Mouse (Mus musculus): ENCODE measurements around the gene Rcc2. TPM values are rescaled to one million over a fixed set of nuclear protein-coding genes. Genes with fewer than 3 reads are reported as not detected.

Gene Rcc2
- polyA plus RNA-seq, 1 experiment from 2014 or later = 21.9 TPM

GRCm38 (mm10) chr4:140704166-140704565 is 3.8 kb downstream of the Rcc2 start:
- H3K27ac ChIP-seq (ENCODE audit: low read length) = 0 out of 2 replicates have a peak overlapping the region, but pooled peaks have one; percentile 2
- no peaks in the 10 kb centered on the region; the same call in 1 of the 2 replicates for H3K27me3 ChIP-seq (ENCODE audit: control insufficient read depth, insufficient read depth, low read depth, low read length)
- no peak overlapping the region; the same call in 1 of the 2 replicates for H3K4me3 ChIP-seq (ENCODE audit: low read length)
- H3K9me3 ChIP-seq (ENCODE audit: control insufficient read depth, low read length) = no peaks in the 10 kb centered on the region
- H3K36me3 ChIP-seq (ENCODE audit: control insufficient read depth, insufficient read depth, low read length) = peaks cover 5% of the 10 kb centered on the region; the same call in 1 of the 2 replicates
- 29% methylated on average over 4 of the region's 4 CpGs for WGBS
- peak overlapping the region; percentile 96 for H3K9ac ChIP-seq (ENCODE audit: low read length)
- ATAC-seq (ENCODE audit: low read depth) = no peak
- peak overlapping the region; percentile 88 for H3K4me2 ChIP-seq (ENCODE audit: low read depth, low read length)
- H3K4me1 ChIP-seq (replicated peaks; ENCODE audit: control insufficient read depth, insufficient read depth, low read length) = peaks cover 50% of the 10 kb centered on the region

- peaks cover 55% of the 10 kb centered on the region for H3K4me1 ChIP-seq (replicated peaks; ENCODE audit: control insufficient read depth, insufficient read depth, low read length)
- WGBS = 62% methylated on average over 4 of the region's 4 CpGs
- no peak overlapping the region for H3K4me2 ChIP-seq (ENCODE audit: low read depth, low read length)
- no peak overlapping the region; the same call in 1 of the 2 replicates for H3K9ac ChIP-seq (ENCODE audit: low read length)
- no peaks in the 10 kb centered on the region for H3K27me3 ChIP-seq (ENCODE audit: control insufficient read depth, insufficient read depth, low read depth, low read length)
- H3K36me3 ChIP-seq (ENCODE audit: control insufficient read depth, insufficient read depth, low read length) = peaks cover 31% of the 10 kb centered on the region
- H3K4me3 ChIP-seq (ENCODE audit: low read length) = no peak overlapping the region
- H3K9me3 ChIP-seq (ENCODE audit: control insufficient read depth, low read length) = no peaks in the 10 kb centered on the region
- no peak for ATAC-seq (ENCODE audit: low read depth)
- H3K27ac ChIP-seq (ENCODE audit: low read length) = peak overlapping the region; percentile 65
Observed at GRCm38 (mm10) chr4:140707615-140708014, 7.3 kb downstream of the Rcc2 start.

GRCm38 (mm10) chr4:140708297-140708927 is 8.1 kb downstream of the Rcc2 start:
- Histone ChIP-seq H3K4me3 (ENCODE audit: low read length) (no peak overlapping the region), H3K36me3 (ENCODE audit: control insufficient read depth, insufficient read depth, low read length) (peaks cover 35% of the 10 kb centered on the region), H3K4me2 (ENCODE audit: low read depth, low read length) (no peak overlapping the region), H3K27me3 (ENCODE audit: control insufficient read depth, insufficient read depth, low read depth, low read length) (no peaks in the 10 kb centered on the region), H3K4me1 (replicated peaks; ENCODE audit: control insufficient read depth, insufficient read depth, low read length) (peaks cover 59% of the 10 kb centered on the region), H3K9ac (ENCODE audit: low read length) (0 out of 2 replicates have a peak overlapping the region, but pooled peaks have one; percentile 23), H3K27ac (ENCODE audit: low read length) (peak overlapping the region; percentile 65), H3K9me3 (ENCODE audit: control insufficient read depth, low read length) (no peaks in the 10 kb centered on the region)
- 58% methylated on average over 18 of the region's 18 CpGs for whole genome bisulfite sequencing
- peak; percentile 68 for ATAC-seq (ENCODE audit: low read depth)

DNA sequence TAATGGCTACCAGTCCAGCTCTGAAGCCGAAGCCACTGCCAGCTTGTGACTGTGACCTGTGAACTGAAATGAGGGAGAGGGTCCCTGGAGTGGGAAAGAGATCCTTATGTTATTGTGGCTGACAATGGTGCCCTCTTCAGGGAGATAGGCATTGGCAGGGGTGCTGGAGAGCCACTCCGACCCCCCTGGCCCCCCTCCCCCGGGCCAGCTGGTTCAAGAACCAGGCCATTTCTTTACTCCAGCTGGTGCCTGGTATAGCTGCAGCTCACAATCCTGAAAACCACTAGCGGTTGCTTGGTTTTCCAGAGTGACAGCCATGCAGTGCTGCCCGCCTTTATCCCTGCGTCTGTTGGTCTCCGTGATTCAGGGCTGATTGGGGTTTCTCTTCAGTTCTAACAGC is 8.8 kb downstream of the Rcc2 start:
- 83% methylated on average over 7 of the region's 7 CpGs for WGBS
- Histone ChIP-seq H3K4me2 (ENCODE audit: low read depth, low read length) (no peak overlapping the region), H3K36me3 (ENCODE audit: control insufficient read depth, insufficient read depth, low read length) (peaks cover 37% of the 10 kb centered on the region), H3K9ac (ENCODE audit: low read length) (no peak overlapping the region), H3K4me3 (ENCODE audit: low read length) (no peak overlapping the region), H3K27me3 (ENCODE audit: control insufficient read depth, insufficient read depth, low read depth, low read length) (no peaks in the 10 kb centered on the region), H3K4me1 (replicated peaks; ENCODE audit: control insufficient read depth, insufficient read depth, low read length) (peaks cover 57% of the 10 kb centered on the region), H3K9me3 (ENCODE audit: control insufficient read depth, low read length) (no peaks in the 10 kb centered on the region), H3K27ac (ENCODE audit: low read length) (no peak overlapping the region)
- no peak for ATAC-seq (ENCODE audit: low read depth)

GRCm38 (mm10) chr4:140709617-140710016 is 9.3 kb downstream of the Rcc2 start:
- Histone ChIP-seq H3K36me3 (ENCODE audit: control insufficient read depth, insufficient read depth, low read length) (peaks cover 42% of the 10 kb centered on the region), H3K9ac (ENCODE audit: low read length) (no peak overlapping the region), H3K27ac (ENCODE audit: low read length) (no peak overlapping the region), H3K4me1 (replicated peaks; ENCODE audit: control insufficient read depth, insufficient read depth, low read length) (peaks cover 59% of the 10 kb centered on the region), H3K27me3 (ENCODE audit: control insufficient read depth, insufficient read depth, low read depth, low read length) (no peaks in the 10 kb centered on the region), H3K4me2 (ENCODE audit: low read depth, low read length) (no peak overlapping the region), H3K9me3 (ENCODE audit: control insufficient read depth, low read length) (no peaks in the 10 kb centered on the region), H3K4me3 (ENCODE audit: low read length) (no peak overlapping the region)
- ATAC-seq (ENCODE audit: low read depth) = no peak
- 78% methylated on average over 10 of the region's 10 CpGs for WGBS

DNA sequence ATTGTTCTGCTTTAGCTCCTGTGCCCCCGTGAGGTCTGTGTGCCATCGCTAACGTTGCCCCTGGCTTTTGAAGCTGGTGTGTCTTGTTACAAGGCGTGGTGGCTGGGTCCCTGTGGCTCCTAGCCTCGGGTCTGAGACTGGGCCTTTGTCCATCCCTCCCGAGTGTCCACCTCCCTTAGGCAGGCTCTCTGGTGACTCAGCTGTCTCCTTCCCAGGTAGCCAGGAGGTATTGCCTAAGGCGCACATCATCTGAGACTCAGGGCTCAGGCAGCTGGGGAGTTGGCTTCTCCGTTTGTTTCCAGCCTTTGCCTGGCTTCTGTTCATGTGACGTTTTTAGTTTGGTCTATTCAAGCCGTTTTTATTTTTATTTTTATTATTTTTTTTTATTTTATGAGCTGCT is 10.4 kb downstream of the Rcc2 start:
- WGBS = 79% methylated on average over 10 of the region's 10 CpGs
- H3K27ac ChIP-seq (ENCODE audit: low read length) = no peak overlapping the region
- no peak overlapping the region for H3K4me2 ChIP-seq (ENCODE audit: low read depth, low read length)
- no peaks in the 10 kb centered on the region for H3K9me3 ChIP-seq (ENCODE audit: control insufficient read depth, low read length)
- peaks cover 59% of the 10 kb centered on the region for H3K4me1 ChIP-seq (replicated peaks; ENCODE audit: control insufficient read depth, insufficient read depth, low read length)
- no peak overlapping the region for H3K9ac ChIP-seq (ENCODE audit: low read length)
- no peaks in the 10 kb centered on the region for H3K27me3 ChIP-seq (ENCODE audit: control insufficient read depth, insufficient read depth, low read depth, low read length)
- no peak overlapping the region for H3K4me3 ChIP-seq (ENCODE audit: low read length)
- ATAC-seq (ENCODE audit: low read depth) = no peak
- H3K36me3 ChIP-seq (ENCODE audit: control insufficient read depth, insufficient read depth, low read length) = peaks cover 49% of the 10 kb centered on the region

DNA sequence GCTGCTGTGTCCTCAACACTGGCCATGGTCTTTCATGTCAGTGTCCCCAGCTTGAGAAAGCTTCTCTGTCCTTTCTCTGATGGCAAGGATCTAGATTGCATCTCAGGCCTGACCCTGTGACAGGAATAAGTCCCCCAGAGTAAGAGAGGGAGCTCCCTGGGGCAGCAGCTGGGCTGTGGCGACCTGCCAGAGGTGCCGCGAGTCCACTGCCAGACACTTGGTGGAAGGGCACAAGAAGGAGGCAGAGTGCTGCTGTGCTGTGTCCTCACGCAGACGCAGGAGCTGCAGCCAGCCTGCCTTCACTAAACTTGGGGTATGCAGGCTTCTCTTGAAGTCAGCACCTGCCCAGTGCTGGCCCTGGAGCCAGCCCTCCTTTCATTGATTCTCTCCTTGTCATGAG is 11.0 kb downstream of the Rcc2 start:
- Histone ChIP-seq H3K9ac (ENCODE audit: low read length) (no peak overlapping the region), H3K4me2 (ENCODE audit: low read depth, low read length) (no peak overlapping the region), H3K9me3 (ENCODE audit: control insufficient read depth, low read length) (no peaks in the 10 kb centered on the region), H3K4me1 (replicated peaks; ENCODE audit: control insufficient read depth, insufficient read depth, low read length) (peaks cover 59% of the 10 kb centered on the region), H3K27me3 (ENCODE audit: control insufficient read depth, insufficient read depth, low read depth, low read length) (no peaks in the 10 kb centered on the region), H3K36me3 (ENCODE audit: control insufficient read depth, insufficient read depth, low read length) (peaks cover 55% of the 10 kb centered on the region), H3K27ac (ENCODE audit: low read length) (no peak overlapping the region), H3K4me3 (ENCODE audit: low read length) (no peak overlapping the region)
- 61% methylated on average over 5 of the region's 5 CpGs for WGBS
- ATAC-seq (ENCODE audit: low read depth) = no peak

DNA sequence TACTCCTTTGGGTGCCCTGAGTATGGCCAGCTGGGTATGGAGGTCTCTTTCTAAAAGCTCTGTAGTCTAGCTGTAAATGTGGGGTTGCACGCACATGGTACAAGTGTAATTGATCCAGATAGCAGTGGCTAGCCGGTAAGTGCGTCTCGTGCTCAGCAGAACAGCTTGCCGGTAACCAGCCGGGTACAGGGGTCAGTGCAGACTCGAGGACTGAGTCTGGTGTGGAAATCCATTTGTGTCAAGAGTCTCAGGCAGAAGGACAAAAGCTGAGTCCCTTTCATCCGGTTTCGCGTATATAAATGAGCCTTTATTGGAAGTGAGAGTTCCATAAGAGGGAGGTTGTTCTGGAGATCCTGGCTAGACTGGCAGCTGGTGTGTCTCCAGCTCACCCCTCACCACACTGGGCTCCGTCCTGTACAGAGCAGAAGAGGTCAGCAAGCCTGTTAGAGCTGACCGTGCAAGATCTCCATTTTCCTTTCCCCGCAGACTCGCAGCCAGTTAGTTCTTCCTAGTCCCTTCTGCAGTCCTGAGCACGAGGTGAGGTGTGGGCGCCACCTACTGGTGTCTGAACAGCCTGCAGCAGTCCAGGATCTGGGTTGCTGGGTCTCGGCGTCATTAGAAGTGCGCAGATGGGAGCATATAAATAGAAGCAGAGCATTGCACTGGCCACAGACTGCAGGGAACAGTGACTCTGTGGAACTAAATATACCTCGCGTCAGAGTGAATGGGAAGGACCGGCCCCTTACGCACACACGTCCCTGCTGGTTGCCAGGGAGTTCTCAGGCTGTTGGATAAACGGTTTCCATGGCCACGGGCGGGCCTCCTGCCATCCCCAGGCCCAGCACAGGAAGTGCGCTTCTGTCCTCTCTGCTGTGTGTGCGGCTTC is 13.4 kb downstream of the Rcc2 start:
- no peaks in the 10 kb centered on the region for H3K9me3 ChIP-seq (ENCODE audit: control insufficient read depth, low read length)
- WGBS = 22% methylated on average over 29 of the region's 29 CpGs
- peak overlapping the region; percentile 3 for H3K9ac ChIP-seq (ENCODE audit: low read length)
- peaks cover 46% of the 10 kb centered on the region for H3K4me1 ChIP-seq (replicated peaks; ENCODE audit: control insufficient read depth, insufficient read depth, low read length)
- ATAC-seq (ENCODE audit: low read depth) = peak; percentile 90
- no peaks in the 10 kb centered on the region for H3K27me3 ChIP-seq (ENCODE audit: control insufficient read depth, insufficient read depth, low read depth, low read length)
- no peak overlapping the region for H3K4me3 ChIP-seq (ENCODE audit: low read length)
- no peak overlapping the region for H3K4me2 ChIP-seq (ENCODE audit: low read depth, low read length)
- H3K36me3 ChIP-seq (ENCODE audit: control insufficient read depth, insufficient read depth, low read length) = peaks cover 76% of the 10 kb centered on the region
- H3K27ac ChIP-seq (ENCODE audit: low read length) = peak overlapping the region; percentile 82

DNA sequence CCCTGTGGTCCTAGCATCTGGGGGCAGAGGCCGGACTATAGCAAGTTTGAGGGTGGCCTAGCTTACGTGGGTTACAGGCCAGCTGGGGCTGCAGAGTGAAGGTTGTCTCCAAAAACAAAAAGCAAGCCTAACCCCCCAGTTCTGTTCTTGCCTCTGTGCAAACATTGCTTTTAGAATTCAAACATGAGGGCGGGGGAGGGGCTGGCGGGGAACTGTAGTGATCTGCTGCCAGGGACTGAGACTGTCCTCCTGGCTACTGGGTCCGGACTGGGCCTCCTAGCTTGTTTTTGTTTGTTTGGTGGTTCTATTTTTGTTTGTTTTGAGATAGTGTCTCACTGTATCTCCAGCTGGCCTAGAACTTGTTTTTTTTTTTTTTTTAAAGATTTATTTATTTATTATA is 14.2 kb downstream of the Rcc2 start:
- H3K27ac ChIP-seq (ENCODE audit: low read length) = peak overlapping the region; percentile 39
- no peak overlapping the region for H3K4me3 ChIP-seq (ENCODE audit: low read length)
- H3K4me1 ChIP-seq (replicated peaks; ENCODE audit: control insufficient read depth, insufficient read depth, low read length) = peaks cover 38% of the 10 kb centered on the region
- 0 out of 2 replicates have a peak, but pooled peaks have one; percentile 1 for ATAC-seq (ENCODE audit: low read depth)
- WGBS = 63% methylated on average over 5 of the region's 5 CpGs
- no peak overlapping the region for H3K4me2 ChIP-seq (ENCODE audit: low read depth, low read length)
- H3K9ac ChIP-seq (ENCODE audit: low read length) = peak overlapping the region; percentile 9; the same call in 1 of the 2 replicates
- no peaks in the 10 kb centered on the region for H3K27me3 ChIP-seq (ENCODE audit: control insufficient read depth, insufficient read depth, low read depth, low read length)
- H3K36me3 ChIP-seq (ENCODE audit: control insufficient read depth, insufficient read depth, low read length) = peaks cover 71% of the 10 kb centered on the region
- H3K9me3 ChIP-seq (ENCODE audit: control insufficient read depth, low read length) = no peaks in the 10 kb centered on the region
